Mouse (Mus musculus) limb, embryonic 10.5 days (tissue): ENCODE measurements at regions not wholly inside any gene's neighbourhood (a gene's known extent, or its start where the extent isn't known, plus 50 kb on each side); places are given as distances from the start of the nearest gene placed in this dataset.

ENCODE experiments used
- DNase-seq: peaks from one replicate; pipeline ENCODE4 v3.0.0-alpha.2; 2017; ENCODE audit warnings: low spot score
- H3K27ac ChIP-seq: fragments of 300-500 bp; sonication (generic); 2 replicates; pipeline ENCODE4 v1.5.1; 2016; ENCODE audit warnings: mild to moderate bottlenecking
- H3K27me3 ChIP-seq: fragments of 300-500 bp; sonication (generic); 2 replicates; pipeline ENCODE4 v1.6.1; 2016; ENCODE audit warnings: low read depth, mild to moderate bottlenecking; ENCODE audit not compliant: poor library complexity, severe bottlenecking
- H3K36me3 ChIP-seq: fragments of 300-500 bp; sonication (generic); 2 replicates; pipeline ENCODE4 v1.6.1; 2016; ENCODE audit warnings: mild to moderate bottlenecking, moderate library complexity
- H3K4me1 ChIP-seq: fragments of 300-500 bp; sonication (generic); 2 replicates; pipeline ENCODE4 v1.6.1; 2016
- H3K4me3 ChIP-seq: fragments of 300-500 bp; sonication (generic); 2 replicates; pipeline ENCODE4 v1.5.1; 2016; ENCODE audit warnings: mild to moderate bottlenecking, moderate library complexity
- H3K9me3 ChIP-seq: fragments of 300-500 bp; sonication (generic); replicated peaks from 2 replicates; pipeline ENCODE4 v1.6.1; 2016; ENCODE audit warnings: mild to moderate bottlenecking
- WGBS: fragments of 180-500 bp; shearing (Covaris S2); methylation state at CpG from one replicate; pipeline ENCODE4 v1.1.7; 2016; 5-methylcytosine and 5-hydroxymethylcytosine counted together

DNA sequence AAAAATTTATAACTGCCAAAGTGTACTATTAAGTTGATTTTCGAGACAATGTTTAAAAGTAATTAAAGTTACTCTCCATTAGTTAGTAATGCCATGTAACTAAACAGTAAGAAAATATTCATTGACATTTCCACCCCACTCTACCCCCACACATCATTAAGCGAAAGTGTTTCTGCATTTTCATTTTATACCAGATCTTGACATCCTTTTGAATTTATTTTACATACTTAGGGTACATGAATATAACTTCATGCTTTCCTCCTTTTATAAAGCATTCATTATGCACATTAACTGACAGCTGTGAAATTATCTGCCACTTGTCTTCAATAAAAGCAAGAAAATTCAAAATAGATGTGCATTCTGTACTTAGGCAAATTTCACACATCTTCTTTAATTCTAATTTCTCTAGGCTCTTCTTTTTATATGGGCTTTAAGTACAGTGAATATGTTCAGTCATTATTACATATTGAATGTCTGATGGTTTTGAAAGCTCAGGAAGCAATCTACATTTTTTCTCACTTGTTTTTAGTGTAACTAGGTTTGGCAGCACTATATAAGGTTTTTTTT, 526.5 kb downstream of the Epha5 start:
- Histone ChIP-seq H3K27ac (no peak overlapping the region), H3K27me3 (no peaks in the 10 kb centered on the region), H3K4me3 (no peak overlapping the region), H3K9me3 (no peaks in the 10 kb centered on the region), H3K4me1 (no peaks in the 10 kb centered on the region), H3K36me3 (no peaks in the 10 kb centered on the region)
- WGBS, result 86% methylated on average over 2 of the region's 2 CpGs
- DNase-seq, result no peak

DNA sequence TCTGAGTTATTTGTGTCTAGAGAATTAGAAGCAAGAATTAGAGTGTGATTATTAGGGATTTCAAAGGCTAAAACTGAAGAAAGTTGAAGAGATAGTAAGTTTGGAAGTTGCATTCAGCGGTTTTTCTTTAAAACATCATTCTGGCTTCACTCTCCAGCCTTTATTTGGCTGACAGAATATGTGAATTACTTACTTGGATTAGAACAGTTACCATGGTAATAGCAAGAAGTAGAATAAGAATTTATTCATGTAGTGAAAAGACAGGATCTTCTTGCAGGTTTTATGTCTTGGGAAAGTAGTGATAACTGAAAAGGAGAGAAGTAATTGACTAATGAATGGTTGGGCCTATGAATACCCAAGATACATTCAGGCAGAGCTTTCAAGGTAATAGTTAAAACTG, 517.1 kb upstream of the Tecrl start:
- Histone ChIP-seq H3K27ac (no peak overlapping the region), H3K4me3 (no peak overlapping the region), H3K27me3 (no peaks in the 10 kb centered on the region), H3K9me3 (no peaks in the 10 kb centered on the region), H3K4me1 (no peaks in the 10 kb centered on the region), H3K36me3 (no peaks in the 10 kb centered on the region)
- DNase-seq, result no peak
- WGBS, result 84% methylated on average over 1 of the region's 1 CpGs

DNA sequence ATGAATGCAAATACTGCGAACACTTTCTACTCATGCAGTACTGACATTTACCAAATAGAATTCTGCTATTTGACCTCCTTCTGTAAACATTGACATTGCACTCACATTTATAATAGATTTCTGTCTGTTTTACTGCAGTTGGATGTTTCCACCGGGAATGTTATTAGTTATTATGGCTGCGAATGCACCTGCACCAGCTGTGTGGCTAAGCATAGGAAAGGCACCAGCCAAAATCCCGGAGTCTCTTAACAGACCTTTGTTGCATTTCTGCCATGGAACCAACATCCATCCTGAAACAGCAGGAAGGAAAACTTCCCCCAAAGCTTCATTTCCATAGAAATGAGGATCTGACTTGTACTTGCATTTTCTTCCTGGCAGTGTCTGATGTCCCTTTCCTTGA, 513.4 kb upstream of the Tecrl start:
- no peaks in the 10 kb centered on the region for H3K4me1 ChIP-seq
- H3K36me3 ChIP-seq, result no peaks in the 10 kb centered on the region
- no peak for DNase-seq
- no peaks in the 10 kb centered on the region for H3K9me3 ChIP-seq
- no peak overlapping the region for H3K27ac ChIP-seq
- no peaks in the 10 kb centered on the region for H3K27me3 ChIP-seq
- H3K4me3 ChIP-seq, result no peak overlapping the region
- WGBS, result 87% methylated on average over 4 of the region's 4 CpGs

DNA sequence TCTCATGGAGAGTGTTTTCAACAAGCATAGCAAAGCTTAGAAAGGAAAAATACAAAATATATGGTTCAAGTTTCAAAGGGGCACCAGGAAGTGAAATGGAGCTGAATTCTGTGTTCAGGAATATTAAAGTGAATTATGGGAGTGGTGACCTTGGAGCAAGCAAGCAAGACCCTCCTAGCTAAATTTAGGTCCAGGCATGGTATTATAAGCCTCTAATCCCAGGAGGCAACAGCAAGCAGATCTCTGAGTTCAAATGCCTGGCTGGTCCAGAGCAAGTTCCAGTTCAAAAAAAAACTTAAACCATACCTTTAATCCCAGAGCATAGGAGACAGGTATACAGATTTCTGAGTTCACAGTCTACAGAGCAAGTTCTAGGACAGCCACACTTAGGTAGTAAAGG, 506.7 kb upstream of the Tecrl start:
- H3K36me3 ChIP-seq, result no peaks in the 10 kb centered on the region
- H3K27ac ChIP-seq, result no peak overlapping the region

DNA sequence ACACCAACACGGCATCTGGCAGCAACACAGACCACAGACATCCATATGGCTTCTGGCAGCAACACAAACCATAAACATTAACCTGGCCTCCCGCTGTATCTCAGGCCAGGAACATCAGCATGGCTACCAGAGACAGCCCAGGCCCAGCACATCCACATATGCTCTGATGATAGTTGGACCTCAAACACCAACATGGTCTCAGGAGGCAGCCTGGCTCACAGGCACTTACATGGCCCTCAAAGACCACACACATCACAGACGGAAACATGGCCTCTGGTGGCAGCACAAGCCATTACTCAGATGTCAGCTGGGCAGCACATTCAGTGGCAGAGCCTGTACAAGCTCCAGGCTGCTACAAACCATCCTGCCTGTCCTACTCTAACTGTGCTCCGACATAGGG, 497.0 kb upstream of the Tecrl start:
- no peak overlapping the region for H3K27ac ChIP-seq
- H3K4me1 ChIP-seq, result no peaks in the 10 kb centered on the region
- no peaks in the 10 kb centered on the region for H3K27me3 ChIP-seq
- H3K36me3 ChIP-seq, result no peaks in the 10 kb centered on the region
- no peak for DNase-seq
- 83% methylated on average over 4 of the region's 4 CpGs for WGBS
- no peak overlapping the region for H3K4me3 ChIP-seq
- H3K9me3 ChIP-seq, result no peaks in the 10 kb centered on the region

More for the DNA sequence above, 506.7 kb upstream of the Tecrl start:
- Histone ChIP-seq H3K4me1 (no peaks in the 10 kb centered on the region), H3K9me3 (no peaks in the 10 kb centered on the region), H3K4me3 (no peak overlapping the region), H3K27me3 (no peaks in the 10 kb centered on the region)
- DNase-seq, result no peak

DNA sequence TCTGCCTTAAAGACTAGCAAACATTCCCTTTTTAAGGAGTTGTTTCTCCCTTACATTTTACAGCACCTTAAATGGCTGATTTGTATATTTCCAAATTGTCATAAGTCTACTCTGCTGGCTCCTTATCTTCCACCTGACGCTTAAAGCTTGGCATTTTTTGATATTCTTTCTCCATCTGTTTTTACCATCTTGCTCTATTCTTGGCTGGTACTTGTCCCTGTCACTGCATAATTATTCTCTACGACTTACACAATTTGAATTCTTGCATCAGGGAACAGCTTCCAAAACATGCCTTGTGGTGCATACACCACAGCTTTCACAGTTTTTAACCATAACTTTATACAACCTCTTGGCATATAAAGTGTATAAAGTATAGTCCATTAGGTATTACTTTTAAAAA, 471.6 kb upstream of the Tecrl start:
- no peak for DNase-seq
- Histone ChIP-seq H3K27ac (no peak overlapping the region), H3K27me3 (no peaks in the 10 kb centered on the region), H3K36me3 (no peaks in the 10 kb centered on the region), H3K9me3 (no peaks in the 10 kb centered on the region), H3K4me3 (no peak overlapping the region), H3K4me1 (peaks cover 9% of the 10 kb centered on the region)
- WGBS, result 95% methylated on average over 2 of the region's 2 CpGs

DNA sequence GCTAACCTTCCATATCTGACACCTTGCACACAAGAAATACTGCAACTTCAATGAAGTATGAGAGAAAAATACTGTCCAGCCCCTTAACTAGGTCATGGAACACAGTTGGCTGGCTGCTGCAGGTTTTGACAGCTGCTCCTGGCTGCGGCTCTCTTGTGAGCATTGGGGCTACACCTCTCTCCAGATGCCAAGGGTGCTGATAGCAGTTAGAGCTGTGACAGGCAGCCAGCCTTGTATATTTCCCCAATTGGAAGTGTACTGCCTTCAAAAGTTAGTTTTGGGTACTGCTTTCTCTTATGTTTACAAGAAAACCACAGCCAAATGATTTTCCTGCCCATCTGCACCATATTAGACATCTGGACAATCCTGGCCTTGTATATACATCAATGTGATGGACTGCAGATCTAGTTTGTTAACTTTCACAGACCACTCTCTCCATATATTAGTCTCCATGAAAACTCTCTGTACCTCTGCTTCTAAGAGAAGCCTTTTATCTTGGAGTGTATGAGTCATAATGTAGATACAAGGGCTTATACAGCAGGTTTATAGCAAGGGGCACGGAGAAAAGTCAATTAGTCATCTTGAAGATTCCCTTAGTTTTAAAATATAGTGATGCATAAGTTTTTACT, 470.0 kb upstream of the Tecrl start:
- peaks cover 4% of the 10 kb centered on the region; the same call in 1 of the 2 replicates for H3K4me1 ChIP-seq
- H3K36me3 ChIP-seq, result no peaks in the 10 kb centered on the region
- no peak overlapping the region for H3K27ac ChIP-seq
- H3K9me3 ChIP-seq, result no peaks in the 10 kb centered on the region
- DNase-seq, result peak; percentile 57
- 58% methylated on average over 2 of the region's 2 CpGs for WGBS
- H3K27me3 ChIP-seq, result no peaks in the 10 kb centered on the region
- H3K4me3 ChIP-seq, result no peak overlapping the region

DNA sequence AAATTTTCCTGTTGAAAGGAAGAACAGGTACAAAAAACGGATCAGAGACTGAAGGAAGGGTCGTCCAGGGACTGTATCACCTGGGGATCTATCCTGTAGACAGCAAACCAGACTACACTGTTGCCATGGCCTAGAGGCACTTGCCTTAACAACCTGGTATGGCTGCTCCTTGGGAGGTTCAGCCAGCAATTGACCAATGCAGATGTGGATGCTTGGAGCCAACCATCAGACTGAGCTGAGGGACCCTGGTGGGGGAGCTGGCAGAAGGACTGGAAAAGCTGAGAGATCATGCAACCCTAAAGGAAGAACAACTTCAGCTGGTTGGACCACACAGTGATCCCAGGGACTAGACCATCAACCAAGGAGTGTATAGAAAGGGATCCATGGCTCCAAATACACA, 456.3 kb upstream of the Tecrl start:
- H3K4me3 ChIP-seq, result no peak overlapping the region
- no peaks in the 10 kb centered on the region for H3K4me1 ChIP-seq
- no peaks in the 10 kb centered on the region for H3K27me3 ChIP-seq
- 72% methylated on average over 2 of the region's 2 CpGs for WGBS
- no peak for DNase-seq
- H3K27ac ChIP-seq, result no peak overlapping the region
- no peaks in the 10 kb centered on the region for H3K36me3 ChIP-seq
- H3K9me3 ChIP-seq, result no peaks in the 10 kb centered on the region

DNA sequence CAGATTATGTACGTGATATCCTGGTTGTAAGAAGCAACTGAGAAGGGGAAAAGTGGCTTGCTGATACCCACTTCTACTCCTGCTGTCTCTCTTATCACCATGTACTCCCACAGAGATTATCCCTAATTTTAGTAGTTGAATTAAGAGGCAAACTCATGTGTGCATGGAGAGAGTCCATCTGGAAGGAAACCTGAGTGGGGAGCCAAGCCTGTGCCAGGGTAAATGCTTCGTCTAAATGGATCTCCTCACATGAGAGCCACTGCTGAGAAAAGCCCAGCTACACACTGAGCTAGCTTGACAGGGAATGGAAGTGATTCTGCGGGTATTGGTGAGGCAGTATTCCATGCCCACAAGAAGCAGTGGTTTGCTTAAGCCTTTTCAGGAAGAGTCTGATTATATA, 445.0 kb upstream of the Tecrl start:
- Histone ChIP-seq H3K27me3 (no peaks in the 10 kb centered on the region), H3K36me3 (no peaks in the 10 kb centered on the region), H3K27ac (no peak overlapping the region), H3K9me3 (no peaks in the 10 kb centered on the region), H3K4me3 (no peak overlapping the region), H3K4me1 (no peaks in the 10 kb centered on the region)
- no peak for DNase-seq
- WGBS, result 85% methylated on average over 3 of the region's 3 CpGs

DNA sequence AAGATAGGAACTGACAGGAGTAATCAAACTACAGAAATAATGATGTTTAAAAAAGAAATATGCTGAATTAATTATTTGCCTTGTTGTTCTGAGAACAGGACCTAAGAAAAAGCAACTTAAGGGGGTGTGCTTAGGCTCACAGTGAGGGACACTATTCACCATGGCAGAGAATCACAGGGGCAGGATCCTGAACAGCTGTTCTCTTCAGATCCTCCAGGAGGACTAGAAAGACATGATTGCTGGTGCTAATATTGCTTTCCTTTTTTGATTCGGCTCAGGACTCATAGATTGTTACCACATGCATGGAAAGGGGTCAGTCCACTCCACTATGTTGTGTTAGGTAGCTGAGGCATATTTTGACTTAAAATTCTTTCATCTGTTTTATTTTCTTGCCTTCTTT, 425.4 kb upstream of the Tecrl start:
- no peak overlapping the region for H3K4me3 ChIP-seq
- no peaks in the 10 kb centered on the region for H3K36me3 ChIP-seq
- no peaks in the 10 kb centered on the region for H3K9me3 ChIP-seq
- no peak for DNase-seq
- H3K4me1 ChIP-seq, result no peaks in the 10 kb centered on the region
- H3K27me3 ChIP-seq, result no peaks in the 10 kb centered on the region
- no peak overlapping the region for H3K27ac ChIP-seq
- WGBS, result 56% methylated on average over 1 of the region's 1 CpGs

DNA sequence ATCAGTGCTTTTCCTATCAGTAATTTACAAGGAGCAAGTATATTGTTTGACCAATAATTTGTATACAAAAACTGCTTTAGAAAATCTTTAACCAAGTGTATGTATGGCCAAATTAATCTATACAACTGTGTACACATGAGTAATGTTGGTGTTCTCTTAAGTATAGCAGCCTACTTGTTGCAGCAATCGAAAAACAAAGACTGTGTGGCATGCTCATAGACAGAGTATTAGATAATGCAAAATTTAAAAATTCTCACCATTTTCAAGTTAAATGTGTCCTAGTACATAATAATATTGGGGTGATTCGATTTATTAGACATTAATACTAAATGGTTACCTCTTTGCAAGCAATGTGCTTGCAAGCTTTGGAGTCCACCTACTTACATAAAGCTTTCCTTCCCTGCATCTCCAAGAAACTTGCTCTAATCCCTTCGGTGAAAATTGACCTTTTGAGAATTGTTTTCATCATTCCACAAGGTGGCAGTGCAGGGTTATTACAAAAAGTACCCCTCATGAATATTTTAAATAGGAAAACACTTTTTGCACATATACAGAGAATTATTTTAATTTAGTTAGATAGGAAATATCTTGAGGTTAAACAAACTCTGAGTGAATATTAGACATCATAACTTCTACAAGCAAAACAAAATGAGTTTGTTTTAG, 423.4 kb upstream of the Tecrl start:
- Histone ChIP-seq H3K4me3 (no peak overlapping the region), H3K36me3 (no peaks in the 10 kb centered on the region), H3K27ac (no peak overlapping the region), H3K9me3 (no peaks in the 10 kb centered on the region), H3K4me1 (no peaks in the 10 kb centered on the region), H3K27me3 (no peaks in the 10 kb centered on the region)
- DNase-seq, result no peak
- whole genome bisulfite sequencing, result 40% methylated on average over 3 of the region's 3 CpGs

DNA sequence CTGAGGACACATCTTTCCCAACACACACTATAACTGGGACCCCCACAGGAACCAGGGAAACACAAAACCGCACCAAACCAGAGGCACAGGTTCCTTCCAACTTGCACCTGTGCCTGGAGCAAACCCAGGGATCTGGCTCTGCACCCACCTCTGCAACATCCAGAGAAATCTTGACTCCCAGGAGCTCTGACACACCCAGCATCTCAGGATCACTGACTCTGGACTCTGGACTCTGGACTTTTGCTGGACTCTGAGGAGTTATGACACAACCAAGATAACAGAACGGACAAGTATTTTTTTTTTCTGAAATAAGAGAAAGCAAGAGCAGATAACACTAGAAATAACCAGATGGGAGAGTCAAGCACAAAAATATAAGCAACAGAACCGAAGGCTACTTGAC, 386.9 kb upstream of the Tecrl start:
- no peak overlapping the region for H3K4me3 ChIP-seq
- H3K4me1 ChIP-seq, result no peaks in the 10 kb centered on the region
- H3K36me3 ChIP-seq, result no peaks in the 10 kb centered on the region
- H3K9me3 ChIP-seq, result no peaks in the 10 kb centered on the region
- no peaks in the 10 kb centered on the region for H3K27me3 ChIP-seq
- no peak for DNase-seq
- 85% methylated on average over 3 of the region's 3 CpGs for WGBS
- H3K27ac ChIP-seq, result no peak overlapping the region

DNA sequence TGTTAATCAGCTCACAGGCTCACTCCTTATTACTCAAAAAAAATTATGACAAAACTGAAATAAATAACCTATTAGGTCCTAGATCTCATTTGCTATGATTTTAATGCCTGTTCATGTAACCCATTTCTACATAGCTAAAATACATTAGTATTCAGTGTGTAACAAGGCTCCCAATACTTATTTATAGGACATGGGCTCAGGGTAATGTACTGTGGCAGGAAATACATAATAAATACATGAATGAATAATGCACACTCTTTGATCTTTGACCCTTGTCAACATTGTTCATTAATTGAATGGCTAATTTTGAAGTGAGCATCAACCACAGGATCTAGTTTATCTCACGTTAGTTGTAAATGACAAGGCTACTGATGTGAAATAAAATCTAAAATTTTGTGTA, 340.4 kb upstream of the Tecrl start:
- H3K4me1 ChIP-seq, result no peaks in the 10 kb centered on the region
- no peaks in the 10 kb centered on the region for H3K27me3 ChIP-seq
- no peak for DNase-seq
- WGBS, result 98% methylated on average over 1 of the region's 1 CpGs
- H3K9me3 ChIP-seq, result no peaks in the 10 kb centered on the region
- no peaks in the 10 kb centered on the region for H3K36me3 ChIP-seq
- no peak overlapping the region for H3K4me3 ChIP-seq
- no peak overlapping the region for H3K27ac ChIP-seq

DNA sequence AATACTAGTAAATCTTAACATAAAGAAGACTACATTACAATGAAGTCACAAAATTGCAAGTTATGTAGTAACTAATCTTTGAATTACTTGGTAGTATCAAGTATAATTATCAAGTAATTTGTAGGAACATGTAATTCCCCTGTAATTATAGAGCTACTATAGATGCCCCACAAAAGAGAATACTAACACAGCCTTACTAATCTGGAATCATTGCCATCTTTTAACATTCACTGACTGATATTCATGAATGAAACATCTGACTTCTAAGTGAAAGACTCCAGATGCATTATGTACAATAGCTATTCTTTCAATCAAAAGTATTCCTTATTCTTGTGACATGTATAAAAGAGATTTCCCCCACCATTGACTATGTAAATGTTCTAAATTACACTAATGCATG, 337.3 kb upstream of the Tecrl start:
- H3K27me3 ChIP-seq, result no peaks in the 10 kb centered on the region

More for the DNA sequence above, 337.3 kb upstream of the Tecrl start:
- no peak overlapping the region for H3K27ac ChIP-seq
- H3K36me3 ChIP-seq, result no peaks in the 10 kb centered on the region
- no peaks in the 10 kb centered on the region for H3K9me3 ChIP-seq
- H3K4me1 ChIP-seq, result no peaks in the 10 kb centered on the region
- no peak overlapping the region for H3K4me3 ChIP-seq
- DNase-seq, result no peak
